Comparison of ENCODE assay signal across 8 mouse cellular contexts in the genomic region with DNA sequence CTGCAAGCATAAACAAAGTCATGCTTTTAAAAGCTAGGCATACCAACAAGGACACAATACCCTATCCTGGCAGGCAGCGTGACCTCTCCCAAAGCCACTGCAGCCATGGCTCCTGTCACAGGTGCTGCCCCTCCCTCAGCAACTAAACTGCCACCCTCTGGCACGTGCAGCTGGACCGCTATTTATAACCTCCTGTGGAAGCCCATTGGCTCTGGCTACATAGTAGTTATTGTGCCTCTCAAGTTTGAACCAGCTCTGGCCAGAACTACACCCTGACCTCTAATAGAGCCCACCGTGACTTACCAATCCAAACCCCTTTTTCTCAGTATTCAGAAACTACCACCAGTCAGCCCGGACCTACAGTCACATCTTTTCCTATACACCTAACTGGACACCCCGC. TPM values are rescaled to one million over a fixed set of nuclear protein-coding genes. Genes with fewer than 3 reads are reported as not detected.
DNase-seq lines count a peak whose midpoint lies in the region; ATAC-seq and TF ChIP-seq lines count a peak whose summit lies in the region.

No protein-coding gene starts in this region.

- TF ChIP-seq POLR2A in embryonic fibroblast, embryonic 13.5 days (IDR thresholded peaks at IDR 0.05; ENCODE audit: low read depth, low read length) = no peak

- peak overlapping the region; percentile 65 for H3K4me2 ChIP-seq in limb, embryonic 11.5 days (ENCODE audit: low read depth, severe bottlenecking)

- H3K4me3 ChIP-seq in embryonic fibroblast, embryonic 13.5 days (ENCODE audit: insufficient read depth, low read length) = peak overlapping the region; percentile 79
- H3K4me3 ChIP-seq in limb, embryonic 11.5 days (ENCODE audit: low read depth, low read length) = peak overlapping the region; percentile 80

- WGBS in limb, embryonic 11.5 days = under 1% methylated on average over 6 of the region's 6 CpGs

- no peaks in the 10 kb centered on the region for H3K36me3 ChIP-seq in limb, embryonic 11.5 days (ENCODE audit: control insufficient read depth, insufficient read depth, low read length)

- H3K27me3 ChIP-seq in limb, embryonic 11.5 days (ENCODE audit: control insufficient read depth, insufficient read depth, low read length) = no peaks in the 10 kb centered on the region

- intact Hi-C loops in heart, postnatal 25 days (cut with DNase I) = no loop called here

- no peak for ATAC-seq in cerebellum, adult (ENCODE audit: insufficient number of reproducible peaks, low FRiP score, low TSS enrichment)
- peak; percentile 49; the same call in 1 of the 2 replicates for ATAC-seq in limb, embryonic 11.5 days (ENCODE audit: insufficient number of reproducible peaks, low FRiP score, low TSS enrichment, low read depth)
- 0 out of 2 replicates have a peak, but pooled peaks have one; percentile 8 for ATAC-seq in monocyte, adult 5-6 weeks (replicated peaks; ENCODE audit: insufficient number of reproducible peaks, low FRiP score, low TSS enrichment, poor library complexity, severe bottlenecking)

- no peaks in the 10 kb centered on the region for H3K9me3 ChIP-seq in limb, embryonic 11.5 days (ENCODE audit: control insufficient read depth, low read length)

- peak overlapping the region; percentile 82 for H3K9ac ChIP-seq in limb, embryonic 11.5 days (ENCODE audit: low read length)

- peak; percentile 10 to 17 for DNase-seq in cerebellum, postnatal 10 days
- peak; percentile 22 for DNase-seq in heart, postnatal 25 days (ENCODE audit: low spot score)
- peak; percentile 50 for DNase-seq in limb, embryonic 11.5 days (ENCODE audit: low spot score)
- DNase-seq in frontal cortex, adult 2 months (ENCODE audit: extremely low spot score in 1 of 2, low spot score in 1 of 2) = no peak
- DNase-seq in layer of hippocampus, adult 11-12 months (ENCODE audit: low spot score) = no peak

- peaks cover 5% of the 10 kb centered on the region; the same call in 1 of the 2 replicates for H3K4me1 ChIP-seq in embryonic fibroblast, embryonic 13.5 days (ENCODE audit: control insufficient read depth, insufficient read depth, low read length)
- H3K4me1 ChIP-seq in limb, embryonic 11.5 days (ENCODE audit: control insufficient read depth, insufficient read depth, low read length) = peaks cover 10% of the 10 kb centered on the region; the same call in 1 of the 2 replicates

- no peak overlapping the region for H3K27ac ChIP-seq in embryonic fibroblast, embryonic 13.5 days (ENCODE audit: insufficient read depth, low read length)
- H3K27ac ChIP-seq in limb, embryonic 11.5 days (replicated peaks; ENCODE audit: low read depth, low read length) = no peak overlapping the region

- no peak for TF ChIP-seq CTCF in embryonic fibroblast, embryonic 13.5 days (IDR thresholded peaks at IDR 0.05; ENCODE audit: borderline replicate concordance, insufficient read depth, low read length)

RNA-seq across cellular contexts. Expression of a gene that starts 20.4 kb away (rescaled TPM):
- 147 and 149 TPM in 2 replicates for polyA plus RNA-seq in embryonic fibroblast, embryonic 13.5 days (2011; ENCODE audit: insufficient read length, low read depth, missing spikeins)
- total RNA-seq in heart, postnatal 25 days (2021) = 100 to 1,000 TPM; 102 to 105 TPM
- 103 and 110 TPM in 2 replicates for polyA plus RNA-seq in limb, embryonic 11.5 days (2014; fragmentation: Nextera tagmentation; extraction: Ambion mirVana)
- total RNA-seq in monocyte, adult 5-6 weeks (2017) = 65.8 to 106 TPM (median 66.5 TPM) in 3 replicates
- 52.7 and 54.7 TPM in 2 replicates for polyA plus RNA-seq in frontal cortex, adult 2 months (2012; rRNA removed)

RNA-seq across cellular contexts. Expression of a gene that starts 54.5 kb away (rescaled TPM):
- 42.8 and 47.0 TPM in 2 replicates for polyA plus RNA-seq in embryonic fibroblast, embryonic 13.5 days (2011; ENCODE audit: insufficient read length, low read depth, missing spikeins)
- total RNA-seq in heart, postnatal 25 days (2021) = 1 to 10 TPM; 8.7 to 9.6 TPM
- polyA plus RNA-seq in limb, embryonic 11.5 days (2014; fragmentation: Nextera tagmentation; extraction: Ambion mirVana) = 89.0 and 92.8 TPM in 2 replicates
- 87.0 to 119 TPM (median 96.0 TPM) in 3 replicates for total RNA-seq in monocyte, adult 5-6 weeks (2017)
- 70.5 and 85.1 TPM in 2 replicates for polyA plus RNA-seq in frontal cortex, adult 2 months (2012; rRNA removed)

Comparison
In these comparisons a context has a peak if more than half of its experiments do, and no peak if none do; other contexts are left out.
1. DNase-seq: peak in cerebellum, postnatal 10 days (2 of 2), heart, postnatal 25 days (single experiment) and limb, embryonic 11.5 days (single experiment); none in frontal cortex, adult 2 months (0 of 2) and layer of hippocampus, adult 11-12 months (single experiment).